Mouse (Mus musculus) CD4-positive, CD25-positive, alpha-beta regulatory T cell, adult 2 months (primary cell): ENCODE measurements around the gene Gabpa.
A peak's percentile ranks its signal among the peaks of the same experiment; 100 is the strongest.

ENCODE experiments used
- DNase-seq: peaks from one replicate; pipeline ENCODE4 v3.0.0-alpha.2; 2012; ENCODE audit warnings: low read depth, low spot score

Gene Gabpa

DNA sequence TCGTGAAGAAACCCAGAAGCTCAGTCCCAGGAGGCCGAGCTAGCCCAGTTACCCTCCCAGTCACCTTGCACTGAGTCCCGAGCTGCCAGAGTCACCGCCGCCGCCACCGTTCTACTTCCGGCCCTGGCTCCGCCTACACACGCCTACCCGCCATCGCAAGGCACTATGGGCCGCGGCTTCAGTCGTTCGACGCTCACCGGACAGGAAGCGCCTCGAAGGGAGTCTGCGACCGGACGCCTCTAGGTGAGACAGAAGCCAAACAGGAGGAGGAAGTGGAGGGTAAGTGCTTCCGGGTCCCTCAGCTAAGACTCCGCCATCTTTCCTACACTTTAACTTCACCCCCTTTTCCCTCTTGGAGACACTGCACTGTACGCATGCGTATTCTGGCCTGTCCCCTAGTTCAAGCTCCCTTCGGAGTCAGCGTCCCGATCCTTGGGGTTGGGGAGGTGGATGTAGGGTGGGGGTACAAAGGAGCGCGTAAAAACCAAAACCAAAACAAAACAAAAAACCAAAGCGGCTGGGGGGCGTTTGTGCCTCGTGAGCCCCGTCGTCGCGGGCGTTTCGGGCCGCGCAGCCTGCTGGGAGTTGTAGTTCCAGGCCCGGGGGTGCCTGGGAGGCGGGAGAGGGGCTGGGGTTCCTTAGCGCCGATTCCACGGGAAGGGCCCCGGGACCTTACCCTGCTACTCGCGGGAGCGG lies at the start of gene Gabpa:
TSS of gene Gabpa (plus strand) at position 181 of the 696 bp plus-strand sequence.
- peak; percentile 97 for DNase-seq

DNA sequence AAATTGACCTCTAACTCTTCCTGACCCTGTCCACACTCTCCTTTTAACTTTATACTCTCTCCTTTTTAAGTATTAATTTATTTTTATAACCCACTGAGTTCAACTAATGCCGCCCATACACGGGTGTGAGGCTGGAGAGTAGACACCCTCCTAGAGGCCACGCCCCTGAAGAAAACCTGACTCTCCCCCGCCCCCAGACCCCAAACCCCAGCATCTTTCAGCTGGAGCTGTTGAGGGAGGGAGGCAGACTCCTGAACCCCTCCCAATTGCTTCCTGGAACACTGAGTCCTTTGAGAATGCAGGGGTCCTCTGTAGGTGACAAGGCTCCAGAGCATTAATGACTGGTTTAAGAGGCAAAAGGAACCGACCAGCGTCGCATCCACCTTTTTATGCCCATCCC lies 49.8 kb upstream of the Gabpa start:
- DNase-seq = no peak

DNA sequence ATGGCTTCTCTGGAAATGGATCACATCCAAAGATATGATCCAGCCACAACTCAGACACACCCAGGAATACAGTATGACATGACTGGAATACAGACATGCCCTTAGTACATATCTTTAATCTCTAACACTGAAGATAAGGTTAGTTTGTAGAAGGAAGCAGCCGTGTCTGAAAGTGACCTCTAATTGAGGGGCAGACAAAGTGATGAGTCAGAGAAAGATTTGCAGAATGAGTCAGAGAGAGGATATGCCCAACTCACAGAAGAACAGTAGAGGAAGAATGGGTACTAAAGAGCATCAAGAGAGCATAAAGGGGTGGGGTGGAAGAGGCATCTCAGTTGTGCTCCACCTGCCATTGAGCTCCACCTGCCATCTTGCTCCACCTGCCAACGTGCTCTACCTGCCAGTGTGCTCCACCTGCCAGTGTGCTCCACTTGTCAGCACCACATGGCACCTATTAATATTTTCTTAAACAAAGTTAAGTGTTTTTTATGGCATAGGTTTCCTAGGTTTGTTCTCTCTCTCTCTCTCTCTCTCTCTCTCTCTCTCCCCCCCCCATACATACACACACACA lies 44.0 kb upstream of the Gabpa start:
- DNase-seq = no peak

DNA sequence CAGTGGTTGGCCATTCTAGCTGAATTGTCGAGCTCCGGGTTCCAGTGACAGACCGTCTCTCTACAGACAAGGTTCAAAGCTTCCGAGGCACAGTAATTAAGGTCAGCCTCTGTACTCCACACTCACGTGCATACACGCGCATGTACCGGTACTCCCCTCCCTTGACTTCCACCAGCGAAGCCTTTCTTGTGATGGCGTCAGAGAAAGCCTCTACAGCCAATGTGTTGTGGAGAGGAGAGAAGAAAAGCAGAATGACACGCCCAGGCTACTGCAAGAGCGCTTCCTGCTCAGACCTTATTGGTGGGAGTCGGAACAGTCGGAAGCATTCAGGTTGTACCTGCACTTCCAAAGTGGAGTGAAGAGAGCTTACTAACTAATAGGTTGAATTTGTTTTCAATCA lies 41.3 kb upstream of the Gabpa start:
- no peak for DNase-seq

DNA sequence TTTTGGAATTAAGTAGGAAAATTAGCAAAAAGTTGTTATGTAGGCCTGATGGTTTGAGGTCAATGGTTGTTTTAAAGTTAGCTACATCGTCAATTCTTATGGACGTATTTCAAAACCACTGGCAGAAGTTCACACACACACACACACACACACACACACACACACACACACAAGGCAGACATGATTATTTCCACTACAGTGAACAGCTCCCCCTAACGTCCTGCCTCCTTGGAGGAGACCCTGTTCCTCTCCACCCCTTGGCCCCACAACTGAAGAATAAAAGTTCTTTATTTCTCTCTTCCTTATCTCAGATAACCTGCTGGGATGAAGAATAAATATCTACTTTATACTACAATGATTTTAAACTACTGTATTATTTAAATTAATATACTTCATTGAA lies 39.4 kb upstream of the Gabpa start:
- DNase-seq = peak; percentile 5

DNA sequence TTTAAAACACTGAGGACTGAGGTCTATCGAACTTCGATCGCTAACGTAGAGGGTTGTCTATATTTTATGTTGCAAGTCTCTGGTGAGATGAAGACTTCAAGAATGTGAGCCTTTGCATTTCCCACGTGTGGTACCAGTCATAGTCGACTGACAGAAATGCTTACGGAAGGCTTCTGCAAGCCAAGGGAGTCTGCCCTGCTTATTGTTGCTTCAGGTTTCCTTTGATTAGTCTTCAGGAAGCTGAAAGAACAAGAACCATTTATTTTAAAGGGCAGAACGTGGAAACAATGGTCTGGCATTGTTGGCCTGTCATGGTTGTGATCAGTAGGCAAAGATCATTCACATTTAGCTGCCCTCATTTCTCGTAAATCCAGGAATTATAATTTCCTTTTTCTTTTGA lies 38.0 kb upstream of the Gabpa start:
- no peak for DNase-seq

DNA sequence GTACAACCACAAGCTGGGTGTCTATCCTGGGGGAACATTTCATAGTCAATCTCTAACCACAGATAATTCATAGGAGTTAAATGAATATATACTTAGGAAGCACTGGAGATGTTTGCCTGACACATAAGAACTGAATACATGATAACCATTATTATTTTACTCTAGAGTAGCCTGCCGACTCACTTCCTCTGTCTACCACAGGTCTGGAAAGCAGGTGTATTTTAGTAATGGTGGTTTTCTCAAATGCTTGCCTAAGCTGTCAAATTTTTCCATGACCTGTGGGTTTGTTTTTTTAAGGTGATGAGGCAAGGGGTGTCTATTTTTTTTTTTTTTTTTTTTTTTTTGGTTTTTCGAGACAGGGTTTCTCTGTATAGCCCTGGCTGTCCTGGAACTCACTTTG lies 34.7 kb upstream of the Gabpa start:
- peak; percentile 11 for DNase-seq

DNA sequence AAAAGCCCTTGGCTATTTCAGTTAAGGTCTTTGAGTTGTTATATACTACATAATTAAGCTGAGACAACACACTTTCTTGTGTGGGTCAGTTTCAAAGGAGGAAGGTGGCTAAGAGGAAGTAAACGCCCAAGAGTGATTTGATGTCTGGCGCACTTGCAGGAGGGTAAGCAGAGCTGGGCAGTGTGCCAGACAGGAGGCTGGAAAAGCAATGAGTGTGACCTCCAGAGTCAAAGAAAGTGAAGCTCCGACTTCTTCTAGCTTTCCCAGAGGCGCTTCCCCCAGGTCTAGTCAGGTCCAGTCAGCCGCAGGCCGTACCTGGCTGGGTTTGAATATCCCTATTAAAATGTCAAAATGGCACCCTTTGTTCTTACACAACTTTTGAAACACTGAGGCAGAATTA lies 32.5 kb upstream of the Gabpa start:
- no peak for DNase-seq

DNA sequence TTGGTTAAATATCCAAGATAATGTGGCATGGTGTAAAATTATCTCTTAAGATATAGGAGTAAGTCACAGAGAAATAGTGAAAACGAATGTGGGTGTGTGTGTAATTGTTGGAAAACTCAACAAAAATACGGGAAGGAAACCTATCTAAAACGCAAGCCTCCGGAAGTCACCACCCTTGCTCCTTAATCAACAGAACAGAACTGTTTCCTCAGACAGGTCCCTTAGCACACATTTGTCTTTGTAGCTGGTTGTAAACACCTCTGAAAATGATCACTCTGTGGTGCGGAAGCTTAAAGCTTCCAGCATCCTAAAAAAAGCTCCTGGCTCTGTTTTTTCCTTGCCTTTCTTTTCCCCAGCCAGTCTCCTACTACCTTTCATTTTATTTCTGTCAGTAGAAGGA lies 29.9 kb upstream of the Gabpa start:
- no peak for DNase-seq

DNA sequence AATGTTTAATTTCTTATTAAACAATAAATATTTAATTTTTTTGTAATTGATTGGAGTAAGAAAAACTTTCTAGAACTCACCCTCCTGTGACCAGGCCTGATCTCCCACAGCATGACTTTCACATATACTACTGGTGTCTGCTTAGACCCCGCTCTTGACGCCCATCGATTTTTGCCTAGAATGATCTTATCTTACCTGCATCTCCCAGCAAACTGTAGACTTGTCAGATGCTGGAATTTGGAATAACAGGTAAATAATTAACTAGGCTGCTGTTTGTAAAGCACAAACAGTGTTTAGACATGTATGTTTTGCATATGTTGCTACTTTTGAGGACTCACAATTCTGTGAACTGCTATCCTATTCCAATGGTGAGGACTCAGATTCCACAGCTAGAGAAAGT lies 28.6 kb upstream of the Gabpa start:
- no peak for DNase-seq

DNA sequence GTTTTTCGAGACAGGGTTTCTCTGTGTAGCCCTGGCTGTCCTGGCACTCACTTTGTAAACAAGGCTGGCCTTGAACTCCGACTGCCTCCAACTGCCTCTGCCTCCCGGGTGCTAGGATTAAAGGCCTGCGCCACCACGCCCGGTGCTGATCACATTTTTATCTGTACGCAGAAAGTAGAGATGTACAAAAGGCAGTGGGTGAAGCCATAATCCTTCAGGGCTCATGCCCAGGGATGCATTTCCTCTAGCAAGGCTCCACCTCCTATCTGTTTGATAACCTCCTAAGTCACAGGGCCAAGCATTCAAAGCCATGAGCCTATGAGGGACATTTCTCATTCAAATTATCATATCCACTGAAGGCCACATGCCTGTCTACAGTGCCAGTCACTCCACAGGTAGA lies 26.9 kb upstream of the Gabpa start:
- no peak for DNase-seq

DNA sequence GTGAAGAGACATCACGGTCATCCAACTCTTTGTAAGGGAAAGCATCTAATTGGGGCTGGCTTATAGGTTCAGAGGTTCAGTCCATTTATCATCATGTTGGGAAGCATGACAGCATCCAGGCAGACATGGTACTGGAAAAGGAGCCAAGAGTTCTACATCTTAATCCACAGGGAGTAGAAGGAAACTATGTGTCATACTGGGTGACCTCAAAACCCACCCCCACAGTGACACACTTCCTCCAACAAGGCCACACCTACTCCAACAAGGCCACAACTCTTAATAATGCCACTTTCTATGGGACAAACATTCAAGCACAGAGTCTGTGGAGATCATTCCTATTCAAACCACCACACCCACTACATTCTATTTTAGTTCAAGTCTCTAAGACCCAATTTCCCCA lies 24.5 kb upstream of the Gabpa start:
- DNase-seq = no peak

DNA sequence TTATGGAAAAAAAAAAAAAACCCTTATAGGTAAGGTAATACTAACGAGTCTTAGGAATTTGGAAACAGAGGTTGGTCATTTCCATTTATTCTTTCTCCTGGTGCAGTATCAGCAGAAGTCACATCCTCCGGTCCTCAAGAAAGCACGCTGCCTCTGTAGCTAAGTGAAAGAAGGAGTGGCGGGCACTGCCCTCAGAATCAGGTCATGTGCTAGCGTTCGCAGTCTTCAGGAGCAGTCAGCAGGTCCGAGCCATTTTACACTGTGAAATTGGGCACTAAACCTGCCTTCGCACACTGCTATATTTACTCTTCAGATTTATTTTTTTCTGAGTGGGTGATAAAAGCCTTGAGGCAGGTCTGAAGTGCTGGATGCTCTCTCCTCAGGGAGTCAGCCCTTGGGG lies 20.9 kb upstream of the Gabpa start:
- DNase-seq = no peak

DNA sequence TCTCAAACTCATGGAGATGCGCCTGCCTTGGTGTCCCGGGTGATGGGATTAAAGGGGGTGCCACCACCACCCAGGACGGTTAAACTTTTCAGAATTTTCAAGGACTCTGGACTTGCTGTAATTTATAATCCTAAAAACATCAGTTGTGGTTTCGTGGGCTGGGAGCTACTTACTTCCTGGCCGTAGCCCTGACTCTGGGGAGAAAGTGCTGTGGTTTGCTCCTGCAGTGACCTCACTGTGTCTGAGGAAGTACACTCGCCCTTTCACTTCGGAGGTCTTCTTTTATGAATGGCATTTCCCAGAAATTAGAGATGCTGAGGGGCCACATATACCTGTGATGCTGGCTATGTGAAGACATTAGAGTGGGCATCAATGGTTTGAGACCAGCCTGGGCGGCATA lies 20.2 kb upstream of the Gabpa start:
- no peak for DNase-seq

DNA sequence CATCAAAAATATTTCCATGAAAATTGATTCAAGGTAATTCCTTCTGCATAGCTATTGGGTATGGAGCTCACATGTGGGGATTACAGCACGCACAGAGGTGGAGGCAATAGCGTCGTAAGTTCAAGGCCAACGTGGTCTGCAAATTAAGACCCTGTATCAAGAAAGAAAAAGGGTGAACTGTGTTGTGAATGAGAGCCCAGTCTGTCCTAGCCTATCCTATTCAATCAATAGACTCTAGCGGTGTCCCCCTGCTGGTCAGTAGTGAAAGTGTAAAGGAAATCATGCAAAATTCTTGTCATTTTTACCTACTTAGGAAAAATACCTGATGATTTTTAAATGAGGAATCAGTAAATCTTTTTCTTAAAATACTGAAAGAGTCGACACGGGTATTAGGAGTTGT lies 17.3 kb upstream of the Gabpa start:
- peak; percentile 63 for DNase-seq

DNA sequence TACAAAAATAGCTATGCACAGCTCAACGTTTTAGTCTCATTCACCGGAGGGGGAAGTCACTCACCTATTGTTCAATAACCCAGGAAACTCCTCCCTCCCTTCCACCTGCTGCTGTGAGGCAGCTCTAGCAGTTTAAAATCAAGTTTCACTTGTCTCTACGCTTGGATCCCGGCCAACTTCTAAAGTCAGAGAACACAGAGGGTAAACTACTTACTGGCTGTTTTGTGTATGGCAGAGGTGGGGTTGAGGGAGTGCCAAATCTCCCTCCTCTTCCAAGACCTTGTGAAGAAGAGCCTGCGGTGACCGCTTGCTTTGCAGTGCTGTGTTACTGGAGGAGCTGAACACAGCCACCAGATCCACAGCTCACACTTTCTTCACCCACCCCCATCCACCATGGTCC lies 9.7 kb upstream of the Gabpa start:
- peak; percentile 66 for DNase-seq

DNA sequence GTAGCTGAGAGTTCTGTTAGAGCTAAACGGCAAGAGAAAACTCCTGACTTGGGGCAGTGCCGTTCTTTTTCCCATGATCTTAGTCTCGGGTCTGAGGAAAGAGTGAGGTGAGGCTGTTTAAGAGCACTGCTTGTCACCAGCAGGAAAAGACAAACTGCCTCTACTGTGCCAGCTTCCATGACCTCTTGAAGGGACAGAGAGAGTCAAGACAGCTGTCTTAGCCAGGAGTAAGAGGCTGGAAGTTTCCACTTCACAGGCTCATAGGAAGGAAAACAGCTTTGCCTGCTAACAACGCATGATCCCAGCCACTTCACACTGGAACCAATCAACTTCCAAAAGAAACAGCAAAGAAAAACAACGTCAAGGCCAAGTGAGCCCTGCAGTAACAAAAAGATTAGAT lies 3.0 kb upstream of the Gabpa start:
- DNase-seq = no peak

DNA sequence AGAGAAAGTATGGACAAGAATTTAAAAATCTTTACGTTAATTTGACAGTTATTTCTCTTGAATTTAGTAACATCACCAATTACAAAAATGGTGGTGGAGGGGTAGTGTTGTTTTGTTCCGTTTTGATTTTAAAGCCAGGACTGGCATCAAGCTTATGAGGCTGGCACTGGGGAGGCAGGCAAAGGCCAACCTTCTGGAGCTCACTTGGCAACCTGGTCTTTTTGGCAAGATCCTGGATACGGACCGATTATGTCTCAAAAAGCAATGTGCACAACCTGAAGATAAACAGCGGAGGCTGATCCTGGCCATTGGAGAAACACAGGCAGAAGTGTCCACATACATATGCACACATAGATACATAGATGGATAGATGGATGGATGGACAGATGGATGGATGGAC lies 2.0 kb upstream of the Gabpa start:
- DNase-seq = no peak

DNA sequence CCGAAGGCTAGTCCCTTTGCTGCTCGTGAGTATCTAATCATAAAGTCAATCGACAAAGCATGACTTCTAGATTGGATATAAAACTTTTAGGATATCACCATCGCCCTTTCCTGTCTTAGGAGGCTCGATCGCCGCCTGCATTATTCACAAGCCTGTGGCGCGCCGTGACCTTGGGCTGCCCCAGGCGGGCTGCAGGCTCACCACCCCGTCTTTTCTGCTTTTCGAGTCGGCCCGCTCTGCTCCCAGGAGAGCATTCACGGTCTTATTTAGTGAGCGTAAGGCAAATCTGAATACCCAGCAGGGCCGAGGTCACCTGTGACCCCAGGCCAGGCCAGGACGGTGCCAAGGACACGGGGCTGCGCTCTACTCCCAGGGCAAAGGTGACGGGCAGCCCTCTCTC lies 381 bp upstream of the Gabpa start:
- no peak for DNase-seq

DNA sequence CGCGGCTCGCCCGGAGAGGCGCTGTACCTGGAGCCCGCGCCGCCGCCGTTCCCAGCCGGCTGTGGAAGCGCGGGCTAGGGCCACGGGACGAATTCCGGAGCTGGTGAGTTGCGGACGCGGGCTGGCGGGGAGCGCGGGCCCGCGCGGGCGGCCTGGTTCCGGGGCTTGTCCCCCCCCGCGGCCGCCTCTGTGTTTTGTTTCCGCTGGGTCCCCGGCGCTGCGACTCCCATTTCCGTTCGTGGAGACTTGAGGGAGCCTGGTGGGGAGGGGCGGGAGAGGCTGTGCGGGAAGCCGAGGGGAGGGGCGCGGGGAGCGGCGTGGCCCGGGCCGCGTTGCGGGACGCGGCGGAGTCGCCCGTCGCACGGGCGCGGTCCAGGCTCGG lies 707 bp downstream of the Gabpa start, which contains the start of gene Atp5j:
TSS of gene Atp5j (minus strand) at position 185 of the 382 bp plus-strand sequence.
- peak; percentile 76 for DNase-seq

DNA sequence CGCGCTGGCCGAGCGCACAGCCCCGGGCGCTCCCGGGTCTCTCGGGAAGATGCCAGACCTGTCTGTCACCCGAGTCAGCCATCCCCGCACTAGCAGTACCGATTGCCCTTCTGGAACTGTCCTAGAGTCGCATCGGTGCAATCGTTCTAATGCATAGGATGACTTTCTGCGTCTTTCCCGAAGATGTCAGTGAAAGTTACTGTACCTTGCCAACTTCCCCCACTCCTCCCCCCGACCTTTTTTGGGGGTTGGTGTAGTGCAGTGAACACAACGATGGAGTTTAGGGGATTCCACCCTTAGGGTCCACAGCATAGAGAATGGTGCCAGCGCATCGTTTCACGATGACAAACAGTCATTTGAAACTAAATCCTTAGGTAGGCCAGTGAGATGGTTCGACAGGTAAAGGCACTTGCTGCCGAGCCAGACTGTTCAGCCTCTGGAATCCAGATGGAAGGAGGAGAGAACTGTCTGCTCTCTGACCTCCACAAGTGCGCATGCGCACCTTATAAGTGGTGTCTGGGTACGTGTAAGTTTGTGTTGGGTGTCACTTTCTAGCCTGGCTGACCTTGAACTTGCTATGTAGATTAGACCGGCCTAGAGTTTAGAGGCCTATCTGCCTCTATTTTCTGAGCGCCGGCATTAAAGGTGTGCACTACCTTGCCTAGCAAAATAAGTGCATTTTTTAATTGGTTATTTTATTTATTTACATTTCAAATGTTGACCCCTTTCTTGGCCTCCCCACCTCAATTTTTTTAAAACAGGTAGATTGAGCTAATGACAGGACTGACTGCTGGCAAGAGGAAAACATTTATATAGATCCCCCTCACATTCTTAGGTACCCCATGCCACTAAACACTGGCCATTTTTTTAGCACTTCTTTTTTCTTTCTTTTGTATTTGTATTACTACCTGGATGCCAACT lies 1.4 kb downstream of the Gabpa start:
- DNase-seq = peak; percentile 65

DNA sequence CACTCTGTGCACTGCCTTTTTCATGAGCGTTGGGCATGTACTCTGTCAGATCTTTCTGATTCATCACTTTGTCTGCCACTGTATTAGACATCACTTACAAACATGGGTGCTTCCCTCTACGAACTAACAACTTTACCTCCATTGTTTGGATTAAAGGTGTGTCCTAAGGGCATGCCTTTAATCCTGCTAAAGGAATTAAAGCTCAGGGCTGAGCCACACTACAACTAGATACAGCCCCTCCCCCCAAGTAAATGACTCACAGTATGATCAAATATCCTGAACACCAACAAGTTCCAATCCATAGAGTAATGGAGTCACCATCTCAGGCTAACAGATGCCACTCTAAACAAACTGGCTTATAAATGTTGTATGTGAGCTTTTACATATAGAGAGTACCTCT lies 3.9 kb downstream of the Gabpa start:
- no peak for DNase-seq

DNA sequence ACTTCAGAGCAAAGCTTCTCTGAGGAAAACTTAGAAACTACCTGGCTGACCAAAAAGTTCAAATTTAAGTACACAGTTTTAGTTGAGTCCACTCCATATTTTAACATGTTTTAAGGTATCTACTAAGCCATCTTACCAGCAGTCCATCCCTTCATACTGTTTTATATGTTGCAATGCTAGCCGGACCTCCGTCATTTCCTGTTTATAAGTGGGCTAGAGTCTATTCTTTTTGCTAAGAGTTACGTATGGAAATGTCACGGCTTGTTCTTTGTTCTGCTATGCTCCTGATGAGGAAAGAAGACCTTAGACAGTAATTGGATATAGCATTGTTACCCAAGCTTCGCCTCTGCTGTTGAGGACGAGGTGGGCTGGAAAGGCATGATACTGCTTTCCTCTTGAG lies 18.8 kb downstream of the Gabpa start:
- no peak for DNase-seq
